Mouse (Mus musculus): Measurements from ENCODE around the gene Zfp64.

Zfp64 gene

GRCm38 (mm10) chr2:168954835-168955716 lies at the start of gene Zfp64:
TSS of gene Zfp64 (minus strand) at chr2:168955587.
- DNase-seq (ENCODE audit: low spot score in 2 of 2), result peak; percentile 76 to 85

GRCm38 (mm10) chr2:168992642-168993420 lies 37.4 kb upstream of the Zfp64 start:
- DNase-seq (ENCODE audit: low spot score in 2 of 2), result no peak

- no peak for DNase-seq (ENCODE audit: low spot score in 2 of 2)
Measured at GRCm38 (mm10) chr2:168990957-168991356, 35.6 kb upstream of the Zfp64 start.

DNA sequence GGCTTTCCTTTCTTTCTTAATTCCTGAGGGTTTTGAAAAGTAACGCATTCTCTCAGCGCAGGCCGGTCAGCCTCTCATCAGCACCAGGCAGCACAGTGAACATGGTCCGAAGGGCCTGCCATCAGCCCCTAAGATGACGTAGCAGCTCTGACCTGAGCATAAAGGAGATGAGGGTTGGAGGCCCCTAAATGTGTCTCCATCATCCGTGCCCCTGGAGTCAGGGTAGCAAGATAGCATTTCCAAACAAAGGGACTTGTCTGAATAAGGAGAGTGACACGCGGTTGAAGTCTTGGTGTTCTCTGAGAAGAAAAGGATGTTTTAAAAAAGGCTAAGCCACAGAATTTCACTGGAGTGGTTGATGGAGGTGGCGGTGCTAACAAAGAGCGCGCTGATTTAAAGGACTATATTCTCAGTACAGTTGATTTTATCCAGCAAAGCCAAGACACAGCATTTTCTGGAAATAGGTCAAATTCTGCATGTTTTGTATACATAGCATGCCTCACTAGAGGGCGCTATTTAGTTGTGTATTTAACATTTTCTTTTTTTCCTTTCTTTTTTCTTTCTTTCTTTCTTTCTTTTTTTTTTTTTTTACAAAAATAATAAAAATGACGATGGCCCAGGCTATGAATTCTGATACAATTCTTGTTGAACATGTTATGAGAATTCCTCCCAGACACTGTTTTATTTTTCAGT lies 34.8 kb upstream of the Zfp64 start:
- no peak for DNase-seq (ENCODE audit: low spot score in 2 of 2)

DNA sequence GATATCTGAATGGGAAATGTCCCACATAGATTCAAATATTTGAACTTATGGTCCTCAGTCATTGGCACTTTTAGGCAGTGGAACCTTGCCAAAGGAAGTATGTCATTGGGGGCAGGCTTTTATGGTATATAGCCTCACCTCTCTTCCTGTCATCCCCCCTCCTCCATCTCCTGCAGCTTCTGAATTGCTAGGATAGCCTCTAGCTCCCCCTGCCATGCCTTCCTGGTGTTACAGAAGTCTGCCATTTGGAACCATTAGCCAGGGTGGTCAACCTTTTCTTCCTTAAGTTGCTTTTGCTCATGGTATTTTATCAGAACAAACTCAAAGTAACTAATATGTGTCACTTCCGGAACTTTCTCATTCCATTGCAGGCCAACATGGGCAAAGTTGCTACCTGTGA lies 32.7 kb upstream of the Zfp64 start:
- no peak for DNase-seq (ENCODE audit: low spot score in 2 of 2)

DNA sequence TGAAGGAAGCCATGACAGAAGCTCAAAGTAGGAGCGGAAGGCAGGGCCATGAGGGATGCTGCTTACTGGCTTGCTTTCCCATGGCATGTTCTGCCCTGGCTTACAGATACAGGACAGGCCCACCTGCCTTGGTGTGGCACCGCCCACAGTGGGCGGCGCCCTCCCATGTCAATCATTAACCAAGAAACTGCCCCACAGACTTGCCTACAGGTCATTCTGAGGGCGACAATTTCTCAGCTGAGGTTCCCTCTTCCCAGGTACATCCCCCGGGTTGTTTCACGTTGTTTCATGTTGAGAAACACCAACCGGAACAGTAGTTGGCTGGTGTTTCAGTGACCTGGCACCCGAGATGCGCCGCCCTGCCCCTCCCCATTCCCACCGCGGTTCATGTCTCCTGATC lies 32.0 kb upstream of the Zfp64 start:
- DNase-seq (ENCODE audit: low spot score in 2 of 2), result no peak

- DNase-seq (ENCODE audit: low spot score in 2 of 2), result no peak
Measured at GRCm38 (mm10) chr2:168981951-168982350, 26.6 kb upstream of the Zfp64 start.

DNA sequence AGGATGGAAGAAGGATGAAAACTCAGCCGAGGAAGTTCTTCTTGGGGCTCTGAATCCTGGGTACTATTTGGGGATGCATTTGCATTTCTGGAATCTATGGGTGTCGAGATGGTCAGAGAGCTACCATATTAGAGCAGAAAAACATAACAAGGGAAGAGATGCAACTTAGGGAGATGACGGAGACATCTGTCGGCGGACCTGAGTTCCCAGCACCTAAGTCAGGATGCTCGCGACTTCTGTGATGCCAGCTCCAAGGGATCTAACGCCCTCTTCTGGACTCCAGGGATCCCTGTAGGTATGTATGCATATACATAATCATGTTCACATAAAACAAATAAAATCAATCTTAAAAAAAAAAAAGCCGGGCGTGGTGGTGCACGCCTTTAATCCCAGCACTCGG lies 26.1 kb upstream of the Zfp64 start:
- no peak for DNase-seq (ENCODE audit: low spot score in 2 of 2)

DNA sequence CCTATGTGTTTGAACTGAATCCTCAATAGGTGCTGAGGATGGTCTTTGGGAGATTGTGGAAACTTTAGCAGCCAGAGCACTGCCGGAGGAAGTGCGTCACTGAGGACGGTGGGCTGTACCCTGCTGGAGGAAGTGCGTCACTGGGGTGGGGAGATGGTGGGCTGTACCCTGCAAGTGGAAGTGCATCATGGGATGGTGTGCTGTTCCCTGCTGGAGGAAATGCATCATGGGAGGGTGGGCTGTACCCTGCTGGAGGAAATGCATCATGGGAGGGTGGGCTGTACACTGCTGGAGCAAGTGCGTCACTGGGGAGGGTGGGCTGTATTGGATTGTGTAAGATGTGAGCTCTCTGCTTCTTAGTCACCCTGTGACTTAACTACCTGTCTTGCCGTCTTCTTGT lies 25.5 kb upstream of the Zfp64 start:
- DNase-seq (ENCODE audit: low spot score in 2 of 2), result peak in 1 of 2 experiments; percentile 3

GRCm38 (mm10) chr2:168979742-168980141 lies 24.4 kb upstream of the Zfp64 start:
- DNase-seq (ENCODE audit: low spot score in 2 of 2), result no peak

- no peak for DNase-seq (ENCODE audit: low spot score in 2 of 2)
Measured at GRCm38 (mm10) chr2:168978031-168978430, 22.6 kb upstream of the Zfp64 start.

DNA sequence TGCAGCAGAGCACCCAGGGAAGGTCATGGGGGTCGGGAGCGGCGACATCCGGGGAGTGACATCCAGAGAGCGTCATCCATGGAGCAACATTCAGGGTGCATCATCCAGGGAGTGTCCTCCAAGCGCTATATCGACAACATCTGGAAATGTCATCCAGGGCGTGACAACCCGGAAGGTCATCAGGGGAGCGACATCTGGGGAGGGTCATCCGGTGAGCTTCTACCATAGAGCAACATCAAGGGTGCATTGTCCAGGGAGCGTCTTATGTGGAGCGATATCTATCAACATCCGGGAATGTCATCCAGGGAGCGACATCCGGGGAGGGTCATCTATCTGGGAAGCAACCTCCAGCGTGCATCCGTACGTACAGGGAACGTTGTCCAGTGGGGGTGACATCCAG lies 14.7 kb upstream of the Zfp64 start:
- DNase-seq (ENCODE audit: low spot score in 2 of 2), result no peak

- no peak for DNase-seq (ENCODE audit: low spot score in 2 of 2)
Measured at GRCm38 (mm10) chr2:168968136-168968925, 12.9 kb upstream of the Zfp64 start.

DNA sequence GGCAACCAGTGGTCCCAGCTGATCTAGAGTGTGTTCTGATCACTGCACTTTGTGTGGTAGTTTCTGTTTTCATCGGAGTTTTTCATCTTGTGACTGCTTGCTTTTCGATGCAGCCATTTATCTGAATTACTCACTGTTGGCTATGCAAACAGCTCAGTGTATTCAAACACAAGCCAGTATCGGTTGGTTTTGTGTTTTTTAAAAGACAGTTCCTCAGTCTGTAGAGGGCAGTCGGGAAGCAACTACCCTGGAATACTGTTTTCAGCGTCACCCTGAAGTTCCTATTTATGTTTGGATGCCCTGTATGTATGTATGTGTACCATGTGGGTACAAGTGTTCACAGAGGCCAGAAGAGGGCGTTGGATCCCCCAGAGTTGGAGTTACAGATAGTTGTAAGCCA lies 11.1 kb upstream of the Zfp64 start:
- DNase-seq (ENCODE audit: low spot score in 2 of 2), result no peak

DNA sequence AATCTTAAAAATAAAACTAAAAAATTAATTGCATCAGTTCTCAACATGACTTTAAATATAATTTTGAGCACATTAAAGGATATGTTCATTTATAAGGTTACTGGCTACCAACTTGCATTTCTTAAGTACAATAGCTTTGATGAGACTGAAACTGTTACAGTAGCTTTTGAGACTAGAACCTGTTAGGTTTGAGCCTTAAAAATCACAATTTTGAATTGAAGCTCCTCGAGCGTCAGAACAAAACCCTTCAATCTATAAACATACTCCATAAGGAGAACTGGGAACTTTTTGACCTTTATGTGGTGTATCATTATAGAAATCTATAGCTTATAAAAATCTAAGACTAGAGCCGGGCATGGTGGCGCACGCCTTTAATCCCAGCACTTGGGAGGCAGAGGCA lies 9.5 kb upstream of the Zfp64 start:
- no peak for DNase-seq (ENCODE audit: low spot score in 2 of 2)

GRCm38 (mm10) chr2:168961729-168962666 lies 6.6 kb upstream of the Zfp64 start:
- no peak for DNase-seq (ENCODE audit: low spot score in 2 of 2)

DNA sequence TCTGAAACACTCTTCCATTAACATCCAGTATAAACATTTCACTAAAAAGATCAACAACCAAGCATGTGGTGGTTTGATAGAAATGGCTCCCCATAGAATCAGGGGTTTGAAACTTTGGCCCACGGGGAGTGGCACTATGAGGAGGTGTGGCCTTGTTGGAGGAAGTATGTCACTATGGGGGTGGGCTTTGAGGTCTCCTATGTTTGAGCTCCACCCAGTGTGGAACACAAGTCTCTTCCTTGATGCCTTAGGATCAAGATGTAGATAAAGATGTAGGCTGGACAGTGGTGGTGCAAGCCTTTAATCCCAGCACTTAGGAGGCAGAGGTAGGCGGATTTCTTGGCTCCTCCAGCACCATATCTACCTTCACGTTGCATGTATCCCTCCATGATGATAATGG lies 5.4 kb upstream of the Zfp64 start:
- DNase-seq (ENCODE audit: low spot score in 2 of 2), result no peak

DNA sequence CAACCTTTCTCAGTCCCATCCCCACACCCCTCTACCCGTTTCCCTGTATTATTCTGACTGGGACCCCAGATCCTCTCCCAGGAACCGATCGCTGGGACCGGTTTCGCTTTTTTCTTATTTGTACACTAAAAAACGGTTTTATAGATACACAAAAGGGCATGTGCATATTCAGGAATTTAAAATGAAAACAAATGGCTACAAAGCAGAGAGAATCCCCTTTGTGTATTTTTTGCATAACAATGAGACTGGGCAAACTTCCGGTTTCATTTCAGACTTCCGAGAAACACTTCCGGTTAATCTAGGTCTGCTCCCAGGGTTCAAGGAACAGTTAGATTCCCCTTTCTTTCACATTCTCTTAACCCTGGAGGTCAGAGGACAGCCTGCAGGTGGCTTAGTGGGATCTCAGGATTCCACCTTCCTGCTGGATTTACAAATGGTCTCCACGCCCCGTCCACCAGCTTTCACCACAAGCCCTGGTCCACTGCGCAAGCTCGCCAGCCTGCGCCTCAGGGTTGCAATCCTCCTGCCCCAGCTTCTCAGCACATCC lies 4.0 kb upstream of the Zfp64 start:
- DNase-seq (ENCODE audit: low spot score in 2 of 2), result no peak

DNA sequence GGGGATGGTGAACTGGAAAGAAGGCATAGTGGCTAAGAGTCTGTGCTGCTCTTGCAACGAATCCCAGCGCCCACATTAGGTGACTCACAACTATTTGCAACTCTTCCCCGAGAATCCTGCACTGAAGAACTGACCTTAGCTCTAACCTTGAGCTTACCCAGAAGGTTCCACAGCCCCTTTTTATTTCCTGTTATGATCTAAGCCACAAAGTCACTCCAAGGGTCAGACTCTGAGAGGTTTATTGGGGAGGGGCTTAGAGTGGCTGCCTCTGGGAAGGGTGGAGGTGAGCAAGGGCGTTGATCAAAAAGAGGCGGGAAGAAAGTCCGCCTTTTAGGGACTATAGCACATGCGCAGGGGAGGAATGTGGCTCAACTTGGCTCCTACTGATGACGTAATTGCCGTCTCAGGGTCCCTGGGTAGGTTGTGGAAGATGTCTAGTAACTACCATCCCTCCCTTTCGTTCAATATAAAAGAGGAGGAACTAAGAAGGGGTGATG lies 511 bp upstream of the Zfp64 start:
- DNase-seq (ENCODE audit: low spot score in 2 of 2), result no peak

GRCm38 (mm10) chr2:168954376-168954775 lies 1.0 kb downstream of the Zfp64 start:
- DNase-seq (ENCODE audit: low spot score in 2 of 2), result peak in 1 of 2 experiments; percentile 6

Measured in urinary bladder, adult 18-20 months (tissue).